Mouse (Mus musculus): ENCODE measurements around the gene St8sia1. TPM values are rescaled to one million over a fixed set of nuclear protein-coding genes. Genes with fewer than 3 reads are reported as not detected.

The St8sia1 gene
- total and polyA plus RNA-seq, 3 experiments = 0.01 TPM; not detected in 2

DNA sequence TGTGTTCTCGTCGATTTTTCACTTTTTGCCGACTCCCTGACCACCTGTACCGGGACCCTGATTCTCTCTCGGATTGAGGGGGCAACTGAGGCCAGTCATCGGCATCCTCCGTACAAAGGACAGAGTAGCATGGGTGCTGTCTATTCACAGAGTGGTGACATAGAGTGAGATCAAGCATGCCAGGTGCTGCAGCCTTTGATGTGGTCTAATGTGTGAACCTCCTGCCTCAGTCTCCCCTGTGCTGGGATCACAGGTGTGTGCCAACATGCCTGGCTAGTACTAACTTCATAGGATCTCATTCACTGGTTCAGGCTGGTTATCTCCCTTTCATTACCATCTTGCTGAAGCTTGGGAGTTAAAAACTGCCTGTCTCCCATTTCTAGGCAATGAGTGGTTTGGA is 53.5 kb downstream of the St8sia1 start:
- no peak overlapping the region for H3K4me3 ChIP-seq (ENCODE audit: control insufficient read depth in 1 of 2, insufficient read depth in 1 of 2, low read depth in 2 of 2, low read length in 2 of 2)

DNA sequence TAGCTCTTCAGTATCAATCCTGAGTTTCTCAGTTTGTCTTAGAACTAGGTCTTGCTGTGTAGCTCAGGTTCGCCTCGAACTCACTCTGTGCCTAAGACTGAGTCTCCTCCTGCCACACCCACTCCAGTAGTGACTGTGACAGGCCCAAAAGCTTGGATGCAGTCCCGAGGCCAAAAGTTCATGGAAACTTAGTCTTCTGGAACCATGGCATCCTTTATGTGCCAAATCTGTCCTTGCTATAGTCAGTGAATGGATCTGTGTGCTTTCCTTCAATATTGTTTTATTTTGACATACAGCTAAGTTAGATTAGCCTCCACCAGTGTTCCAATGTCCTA is 54.5 kb downstream of the St8sia1 start:
- no peaks in the 10 kb centered on the region for H3K36me3 ChIP-seq (ENCODE audit: control insufficient read depth in 1 of 2, insufficient read depth in 2 of 2, low read length in 2 of 2)
- DNase-seq (ENCODE audit: low read depth, low spot score) = no peak
- H3K9me3 ChIP-seq (replicated peaks; ENCODE audit: insufficient read depth, low read length) = no peaks in the 10 kb centered on the region
- no peaks in the 10 kb centered on the region for H3K27me3 ChIP-seq (ENCODE audit: control insufficient read depth in 1 of 2, insufficient read depth in 2 of 2, low read length in 2 of 2)
- no peaks in the 10 kb centered on the region for H3K4me1 ChIP-seq (ENCODE audit: control insufficient read depth in 1 of 2, insufficient read depth in 2 of 2, low read length in 2 of 2)
- TF ChIP-seq BHLHE40 (IDR thresholded peaks at IDR 0.05; ENCODE audit: borderline replicate concordance, low read depth, low read length) = no peak
- H3K9ac ChIP-seq (ENCODE audit: control insufficient read depth, low read depth, low read length, poor library complexity, severe bottlenecking) = no peak overlapping the region
- H3K4me3 ChIP-seq (ENCODE audit: control insufficient read depth in 1 of 2, insufficient read depth in 1 of 2, low read depth in 2 of 2, low read length in 2 of 2) = no peak overlapping the region
- H3K79me2 ChIP-seq (ENCODE audit: control insufficient read depth, insufficient read depth, low read length, poor library complexity) = no peaks in the 10 kb centered on the region
- H3K27ac ChIP-seq (ENCODE audit: control insufficient read depth, low read depth, low read length) = no peak overlapping the region

More for the DNA sequence above, 53.5 kb downstream of the St8sia1 start:
- H3K36me3 ChIP-seq (ENCODE audit: control insufficient read depth in 1 of 2, insufficient read depth in 2 of 2, low read length in 2 of 2) = no peaks in the 10 kb centered on the region
- no peaks in the 10 kb centered on the region for H3K4me1 ChIP-seq (ENCODE audit: control insufficient read depth in 1 of 2, insufficient read depth in 2 of 2, low read length in 2 of 2)
- TF ChIP-seq ZMIZ1 (IDR thresholded peaks at IDR 0.05; ENCODE audit: low read depth, low read length) = no peak
- TF ChIP-seq MXI1 (IDR thresholded peaks at IDR 0.05; ENCODE audit: low read depth, low read length) = no peak
- TF ChIP-seq TAL1 (IDR thresholded peaks at IDR 0.05; ENCODE audit: low read length) = no peak
- no peak for TF ChIP-seq UBTF (IDR thresholded peaks at IDR 0.05; ENCODE audit: borderline replicate concordance, insufficient read depth, low read depth, low read length)
- H3K9ac ChIP-seq (ENCODE audit: control insufficient read depth, low read depth, low read length, poor library complexity, severe bottlenecking) = no peak overlapping the region
- no peaks in the 10 kb centered on the region for H3K27me3 ChIP-seq (ENCODE audit: control insufficient read depth in 1 of 2, insufficient read depth in 2 of 2, low read length in 2 of 2)
- no peak overlapping the region for H3K27ac ChIP-seq (ENCODE audit: control insufficient read depth, low read depth, low read length)
- no peaks in the 10 kb centered on the region for H3K9me3 ChIP-seq (replicated peaks; ENCODE audit: insufficient read depth, low read length)
- H3K79me2 ChIP-seq (ENCODE audit: control insufficient read depth, insufficient read depth, low read length, poor library complexity) = no peaks in the 10 kb centered on the region
- DNase-seq (ENCODE audit: low read depth, low spot score) = no peak

- no peaks in the 10 kb centered on the region for H3K27me3 ChIP-seq (ENCODE audit: control insufficient read depth in 1 of 2, insufficient read depth in 2 of 2, low read length in 2 of 2)
- DNase-seq (ENCODE audit: low read depth, low spot score) = no peak
- H3K36me3 ChIP-seq (ENCODE audit: control insufficient read depth in 1 of 2, insufficient read depth in 2 of 2, low read length in 2 of 2) = no peaks in the 10 kb centered on the region
- no peaks in the 10 kb centered on the region for H3K79me2 ChIP-seq (ENCODE audit: control insufficient read depth, insufficient read depth, low read length, poor library complexity)
- H3K4me1 ChIP-seq (ENCODE audit: control insufficient read depth in 1 of 2, insufficient read depth in 2 of 2, low read length in 2 of 2) = no peaks in the 10 kb centered on the region
- H3K9me3 ChIP-seq (replicated peaks; ENCODE audit: insufficient read depth, low read length) = no peaks in the 10 kb centered on the region
- H3K27ac ChIP-seq (ENCODE audit: control insufficient read depth, low read depth, low read length) = no peak overlapping the region
- H3K9ac ChIP-seq (ENCODE audit: control insufficient read depth, low read depth, low read length, poor library complexity, severe bottlenecking) = no peak overlapping the region
- TF ChIP-seq CHD2 (IDR thresholded peaks at IDR 0.05; ENCODE audit: low read length) (no peak), EP300 (IDR thresholded peaks at IDR 0.05; ENCODE audit: low read depth in 1 of 2, low read length in 2 of 2) (no peak), JUND (IDR thresholded peaks at IDR 0.05; ENCODE audit: low read depth, low read length) (no peak), NELFE (IDR thresholded peaks at IDR 0.05; ENCODE audit: low read depth, low read length) (no peak), CTCF (IDR thresholded peaks at IDR 0.05 in 2 of 3, conservative IDR thresholded peaks at IDR 0.05 in 1 of 3; ENCODE audit: control insufficient read depth in 1 of 3, insufficient read depth in 1 of 3, low read depth in 2 of 3, low read length in 3 of 3, poor library complexity in 1 of 3, severe bottlenecking in 1 of 3) (no peak), MAX (IDR thresholded peaks at IDR 0.05; ENCODE audit: low read length) (no peak), MXI1 (IDR thresholded peaks at IDR 0.05; ENCODE audit: low read depth, low read length) (no peak), GATA1 (IDR thresholded peaks at IDR 0.05; ENCODE audit: low read depth, low read length) (no peak), MYC (IDR thresholded peaks at IDR 0.05; ENCODE audit: low read depth, low read length) (no peak), GABPA (IDR thresholded peaks at IDR 0.05; ENCODE audit: low read depth, low read length) (no peak), RAD21 (IDR thresholded peaks at IDR 0.05; ENCODE audit: low read depth, low read length) (no peak), ETS1 (IDR thresholded peaks at IDR 0.05; ENCODE audit: low read depth, low read length) (no peak)
- no peak overlapping the region for H3K4me3 ChIP-seq (ENCODE audit: control insufficient read depth in 1 of 2, insufficient read depth in 1 of 2, low read depth in 2 of 2, low read length in 2 of 2)
Observed at GRCm38 (mm10) chr6:142908911-142909770, 55.1 kb downstream of the St8sia1 start.
